Mouse (Mus musculus): ENCODE measurements around the gene Wdr83os.

- no peak for TF ChIP-seq GABPA (IDR thresholded peaks at IDR 0.05; ENCODE audit: insufficient replicate concordance, low read depth, low read length)
- no peak for TF ChIP-seq CTCF (conservative IDR thresholded peaks at IDR 0.05 in 1 of 2, IDR thresholded peaks at IDR 0.05 in 1 of 2; ENCODE audit: low read depth in 2 of 2, low read length in 2 of 2)
- TF ChIP-seq JUND (conservative IDR thresholded peaks at IDR 0.05; ENCODE audit: low read depth, low read length), result no peak
- TF ChIP-seq ZKSCAN1 (IDR thresholded peaks at IDR 0.05; ENCODE audit: borderline replicate concordance, low read depth, low read length), result no peak
- no peak for TF ChIP-seq E2F4 (IDR thresholded peaks at IDR 0.05; ENCODE audit: insufficient replicate concordance, low read depth, low read length)
- no peak for TF ChIP-seq IRF4 (IDR thresholded peaks at IDR 0.05; ENCODE audit: low read depth, low read length)
- no peak for TF ChIP-seq SIN3A (IDR thresholded peaks at IDR 0.05; ENCODE audit: low read length)
- TF ChIP-seq ZNF384 (IDR thresholded peaks at IDR 0.05; ENCODE audit: low read depth, low read length), result no peak
These were observed 36.9 kb upstream of the Wdr83os start for GRCm38 (mm10) chr8:85043619-85044018.
